Mouse (Mus musculus) midbrain, embryonic 10.5 days (tissue): Measurements from ENCODE around the gene Imp3. TPM values are rescaled to one million over a fixed set of nuclear protein-coding genes. Genes with fewer than 3 reads are reported as not detected.

Experiments used
- DNase-seq: peaks from one replicate; pipeline ENCODE4 v3.0.0-alpha.2; 2017; ENCODE audit warnings: low spot score
- H3K27ac ChIP-seq: fragments of 300-500 bp; sonication (generic); replicated peaks from 2 replicates; pipeline ENCODE4 v1.5.1; 2016; ENCODE audit warnings: mild to moderate bottlenecking
- H3K27me3 ChIP-seq: fragments of 300-500 bp; sonication (generic); 2 replicates; pipeline ENCODE4 v1.6.1; 2016; ENCODE audit warnings: low read depth, mild to moderate bottlenecking; ENCODE audit not compliant: poor library complexity, severe bottlenecking
- H3K36me3 ChIP-seq: fragments of 300-500 bp; sonication (generic); 2 replicates; pipeline ENCODE4 v1.6.1; 2016; ENCODE audit warnings: mild to moderate bottlenecking, moderate library complexity
- H3K4me1 ChIP-seq: fragments of 300-500 bp; sonication (generic); 2 replicates; pipeline ENCODE4 v1.6.1; 2016
- H3K4me3 ChIP-seq: fragments of 300-500 bp; sonication (generic); 2 replicates; pipeline ENCODE4 v1.5.1; 2016; ENCODE audit warnings: mild to moderate bottlenecking, moderate library complexity
- H3K9me3 ChIP-seq: fragments of 300-500 bp; sonication (generic); replicated peaks from 2 replicates; pipeline ENCODE4 v1.6.1; 2016; ENCODE audit warnings: mild to moderate bottlenecking
- WGBS: fragments of 180-500 bp; shearing (Covaris S2); methylation state at CpG from one replicate; pipeline ENCODE4 v1.1.7; 2016; 5-methylcytosine and 5-hydroxymethylcytosine counted together
- polyA plus RNA-seq: library from polyadenylated mRNA; unstranded; fragments of >200 nt; fragmentation: Nextera tagmentation; extraction: Ambion mirVana; gene quantifications from 2 replicates; pipeline ENCODE4 v1.2.1, GENCODE M21; 2016

The Imp3 gene
- 58.4 and 65.2 TPM in 2 replicates for polyA plus RNA-seq

GRCm38 (mm10) chr9:56937223-56938160 lies at the start of gene Imp3:
TSS of gene Imp3 (plus strand) at chr9:56937475.
- Histone ChIP-seq H3K4me3 (peak within 1 kb of the TSS; percentile 92), H3K27ac (peak within 1 kb of the TSS; percentile 89), H3K4me1 (peaks cover 22% of the 10 kb centered on the region), H3K27me3 (no peaks in the 10 kb centered on the region), H3K9me3 (no peaks in the 10 kb centered on the region), H3K36me3 (no peaks in the 10 kb centered on the region; the same call in 1 of the 2 replicates)
- under 1% methylated on average over 73 of the region's 73 CpGs for WGBS
- peak; percentile 86 for DNase-seq

DNA sequence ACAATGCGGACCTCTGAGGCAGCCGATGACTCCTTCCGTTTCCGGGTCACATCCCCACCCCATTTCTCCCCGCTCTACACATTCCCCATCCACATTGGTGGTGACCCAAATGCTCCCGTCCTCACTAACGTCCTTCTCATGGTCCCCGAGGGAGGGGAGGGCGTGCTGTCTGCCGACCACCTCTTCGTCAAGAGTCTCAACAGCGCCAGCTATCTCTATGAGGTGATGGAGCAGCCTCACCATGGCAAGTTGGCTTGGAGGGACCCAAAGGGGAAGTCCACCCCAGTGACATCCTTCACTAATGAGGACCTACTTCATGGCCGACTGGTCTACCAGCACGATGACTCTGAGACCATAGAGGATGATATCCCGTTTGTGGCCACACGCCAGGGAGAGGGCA lies 49.7 kb upstream of the Imp3 start:
- 95% methylated on average over 16 of the region's 16 CpGs for WGBS

GRCm38 (mm10) chr9:56889817-56890216 lies 47.5 kb upstream of the Imp3 start:
- Histone ChIP-seq H3K27ac (no peak overlapping the region; the same call in 1 of the 2 replicates), H3K36me3 (no peaks in the 10 kb centered on the region), H3K27me3 (peaks cover 26% of the 10 kb centered on the region), H3K9me3 (no peaks in the 10 kb centered on the region), H3K4me1 (peaks cover 27% of the 10 kb centered on the region), H3K4me3 (peak overlapping the region; percentile 46)
- peak; percentile 69 for DNase-seq
- WGBS = 6% methylated on average over 14 of the region's 14 CpGs

More for the DNA sequence above, 49.7 kb upstream of the Imp3 start:
- no peaks in the 10 kb centered on the region for H3K9me3 ChIP-seq
- DNase-seq = no peak
- no peak overlapping the region for H3K27ac ChIP-seq
- H3K27me3 ChIP-seq = peaks cover 21% of the 10 kb centered on the region
- no peaks in the 10 kb centered on the region for H3K36me3 ChIP-seq
- H3K4me3 ChIP-seq = no peak overlapping the region
- peaks cover 16% of the 10 kb centered on the region for H3K4me1 ChIP-seq

DNA sequence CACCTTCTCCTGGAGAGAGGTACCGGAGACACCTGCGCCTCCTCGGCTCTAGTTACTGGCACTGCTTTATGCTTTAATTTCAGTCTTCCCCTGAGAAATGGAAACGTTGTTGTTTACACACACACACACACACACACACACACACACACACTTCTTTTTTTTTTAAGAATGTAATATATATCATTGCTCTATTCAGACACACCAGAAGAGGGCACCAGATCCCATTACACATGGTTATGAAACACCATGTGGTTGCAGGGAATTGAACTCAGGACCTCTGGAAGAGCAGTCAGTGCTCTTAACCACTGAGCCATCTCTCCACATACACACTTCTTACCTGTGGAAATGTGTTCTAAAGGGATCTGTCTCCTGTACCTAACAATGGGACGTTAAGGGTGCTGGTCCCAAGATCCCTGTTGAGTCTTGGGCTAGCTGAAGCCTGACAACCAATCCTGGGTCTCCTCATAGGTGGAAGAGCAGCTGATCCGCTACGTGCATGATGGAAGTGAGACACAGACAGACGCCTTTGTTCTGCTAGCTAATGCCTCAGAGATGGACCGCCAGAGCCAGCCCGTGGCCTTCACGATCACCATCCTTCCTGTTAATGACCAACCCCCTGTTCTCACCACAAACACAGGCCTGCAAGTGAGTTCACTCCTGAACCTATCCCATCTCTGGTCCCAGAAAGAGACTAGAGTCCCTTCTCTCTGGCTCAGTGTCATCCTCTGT lies 46.6 kb upstream of the Imp3 start:
- peaks cover 23% of the 10 kb centered on the region for H3K4me1 ChIP-seq
- H3K9me3 ChIP-seq = no peaks in the 10 kb centered on the region
- no peak overlapping the region for H3K4me3 ChIP-seq
- no peak overlapping the region for H3K27ac ChIP-seq
- no peak for DNase-seq
- WGBS = 75% methylated on average over 11 of the region's 11 CpGs
- H3K36me3 ChIP-seq = no peaks in the 10 kb centered on the region
- H3K27me3 ChIP-seq = peaks cover 26% of the 10 kb centered on the region

DNA sequence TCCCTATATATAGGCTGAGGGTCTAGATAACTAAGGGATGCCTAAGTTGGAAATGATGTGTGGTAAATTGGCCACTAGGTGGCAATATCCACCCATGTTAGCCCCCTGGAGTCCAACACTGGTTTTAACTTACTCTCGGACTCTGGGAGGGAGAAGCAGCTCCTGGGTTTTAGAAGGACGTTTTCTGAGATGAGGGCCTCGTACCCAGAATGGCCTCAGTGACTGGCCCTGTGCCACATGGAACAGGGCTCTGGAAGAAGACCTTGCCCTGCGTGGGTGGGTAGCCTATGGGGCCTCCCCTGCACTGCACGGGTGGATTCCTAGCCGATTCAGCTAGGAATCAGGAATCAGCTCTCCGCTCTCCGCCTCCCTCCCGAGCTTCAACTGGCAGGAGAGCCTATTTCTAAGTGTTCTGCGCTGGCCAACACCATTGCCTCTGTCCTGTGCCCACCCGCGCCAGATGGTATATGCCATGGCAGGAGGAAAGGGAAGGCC lies 45.7 kb upstream of the Imp3 start:
- WGBS = 34% methylated on average over 12 of the region's 12 CpGs
- 0 out of 2 replicates have a peak overlapping the region, but pooled peaks have one; percentile 59 for H3K27ac ChIP-seq

DNA sequence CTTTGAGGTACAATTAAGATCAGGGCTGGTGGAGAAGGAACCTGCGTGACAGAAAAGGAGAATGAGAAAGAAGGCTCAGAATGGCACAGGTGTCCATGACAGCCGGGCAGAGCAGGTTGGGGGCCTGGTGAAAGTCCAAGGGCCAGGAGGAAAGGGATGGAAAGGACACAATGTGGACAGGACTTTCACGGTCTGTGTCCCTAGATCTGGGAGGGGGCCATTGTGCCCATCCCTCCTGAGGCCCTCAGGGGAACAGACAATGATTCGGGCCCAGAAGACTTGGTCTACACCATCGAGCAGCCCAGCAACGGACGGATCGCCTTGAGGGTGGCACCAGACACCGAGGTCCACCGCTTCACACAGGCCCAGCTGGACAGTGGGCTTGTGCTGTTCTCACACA lies 45.2 kb upstream of the Imp3 start:
- DNase-seq = no peak
- Histone ChIP-seq H3K27me3 (peaks cover 26% of the 10 kb centered on the region), H3K4me3 (no peak overlapping the region), H3K9me3 (no peaks in the 10 kb centered on the region), H3K27ac (no peak overlapping the region), H3K4me1 (peaks cover 23% of the 10 kb centered on the region), H3K36me3 (no peaks in the 10 kb centered on the region)
- WGBS = 83% methylated on average over 10 of the region's 10 CpGs

More for the DNA sequence above, 45.7 kb upstream of the Imp3 start:
- H3K4me3 ChIP-seq = peak overlapping the region; percentile 39
- peak; percentile 68 for DNase-seq
- H3K4me1 ChIP-seq = peaks cover 23% of the 10 kb centered on the region
- no peaks in the 10 kb centered on the region for H3K36me3 ChIP-seq
- H3K27me3 ChIP-seq = peaks cover 26% of the 10 kb centered on the region
- H3K9me3 ChIP-seq = no peaks in the 10 kb centered on the region

- no peak overlapping the region for H3K4me3 ChIP-seq
- no peaks in the 10 kb centered on the region for H3K9me3 ChIP-seq
- peak overlapping the region; percentile 74 for H3K27ac ChIP-seq
- peaks cover 23% of the 10 kb centered on the region for H3K4me1 ChIP-seq
- H3K27me3 ChIP-seq = peaks cover 26% of the 10 kb centered on the region
- no peak for DNase-seq
- 67% methylated on average over 8 of the region's 8 CpGs for WGBS
- no peaks in the 10 kb centered on the region for H3K36me3 ChIP-seq
Observed at GRCm38 (mm10) chr9:56893313-56893712, 44.0 kb upstream of the Imp3 start.

- peak overlapping the region; percentile 74 for H3K27ac ChIP-seq
- DNase-seq = no peak
- 24% methylated on average over 3 of the region's 3 CpGs for WGBS
Observed at GRCm38 (mm10) chr9:56894006-56894405, 43.3 kb upstream of the Imp3 start.

GRCm38 (mm10) chr9:56896779-56897178 lies 40.5 kb upstream of the Imp3 start:
- no peak for DNase-seq
- Histone ChIP-seq H3K27me3 (peaks cover 12% of the 10 kb centered on the region), H3K27ac (no peak overlapping the region), H3K4me3 (no peak overlapping the region), H3K4me1 (peaks cover 19% of the 10 kb centered on the region), H3K9me3 (no peaks in the 10 kb centered on the region), H3K36me3 (no peaks in the 10 kb centered on the region)
- WGBS = 90% methylated on average over 12 of the region's 12 CpGs

More at GRCm38 (mm10) chr9:56894006-56894405, 43.3 kb upstream of the Imp3 start:
- Histone ChIP-seq H3K27me3 (peaks cover 26% of the 10 kb centered on the region), H3K4me3 (no peak overlapping the region), H3K36me3 (no peaks in the 10 kb centered on the region), H3K9me3 (no peaks in the 10 kb centered on the region), H3K4me1 (peaks cover 24% of the 10 kb centered on the region)

DNA sequence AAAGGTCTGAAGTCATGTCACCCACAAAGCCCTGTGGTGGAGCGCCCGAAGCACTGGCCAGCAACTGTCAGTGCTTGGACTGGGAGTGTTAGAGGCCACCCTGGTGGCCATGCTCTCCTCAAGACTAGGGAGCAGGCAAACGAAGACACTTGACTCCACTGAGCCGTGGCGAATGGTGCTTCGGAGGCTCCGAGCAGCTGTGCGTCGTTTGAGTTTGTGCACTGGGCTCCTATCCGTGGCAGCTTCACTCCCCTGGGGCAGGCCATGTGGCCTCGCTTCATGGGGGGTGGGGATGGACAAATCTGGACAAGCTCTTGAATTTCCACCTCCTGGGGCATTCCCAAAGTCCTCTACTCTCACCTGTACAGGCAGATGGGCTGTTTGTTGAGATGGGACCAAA lies 37.9 kb upstream of the Imp3 start:
- 78% methylated on average over 11 of the region's 11 CpGs for WGBS
- no peaks in the 10 kb centered on the region for H3K9me3 ChIP-seq
- H3K27me3 ChIP-seq = no peaks in the 10 kb centered on the region
- 0 out of 2 replicates have a peak, but pooled peaks cover 5% of the 10 kb centered on the region for H3K4me1 ChIP-seq
- no peaks in the 10 kb centered on the region for H3K36me3 ChIP-seq
- DNase-seq = no peak
- 0 out of 2 replicates have a peak overlapping the region, but pooled peaks have one; percentile 46 for H3K27ac ChIP-seq
- no peak overlapping the region for H3K4me3 ChIP-seq

GRCm38 (mm10) chr9:56900060-56900459 lies 37.2 kb upstream of the Imp3 start:
- H3K4me1 ChIP-seq = 0 out of 2 replicates have a peak, but pooled peaks cover 5% of the 10 kb centered on the region
- H3K36me3 ChIP-seq = no peaks in the 10 kb centered on the region
- H3K4me3 ChIP-seq = no peak overlapping the region
- DNase-seq = no peak
- no peaks in the 10 kb centered on the region for H3K27me3 ChIP-seq
- H3K27ac ChIP-seq = no peak overlapping the region
- H3K9me3 ChIP-seq = no peaks in the 10 kb centered on the region

DNA sequence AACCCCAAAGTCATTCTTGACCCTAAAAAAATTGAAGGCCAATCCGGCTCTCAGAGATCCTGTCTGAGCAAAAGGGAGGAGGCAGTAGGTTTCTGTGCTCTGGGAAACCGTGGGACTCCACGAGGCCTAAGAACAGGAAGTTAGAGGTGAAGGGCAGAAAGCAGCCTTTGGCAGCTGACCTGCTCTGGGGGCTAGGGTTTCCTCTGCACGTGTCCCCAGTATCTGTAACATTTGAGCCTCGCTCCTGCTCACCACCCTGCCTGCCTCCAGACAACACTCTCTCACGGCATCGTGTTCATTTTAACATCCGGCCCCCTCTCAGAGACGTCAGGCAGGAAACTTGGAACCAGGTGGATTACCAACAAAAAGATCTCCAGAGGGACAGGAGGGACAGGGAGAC lies 36.7 kb upstream of the Imp3 start:
- no peak for DNase-seq
- Histone ChIP-seq H3K27me3 (no peaks in the 10 kb centered on the region), H3K4me3 (no peak overlapping the region), H3K36me3 (no peaks in the 10 kb centered on the region), H3K27ac (no peak overlapping the region), H3K4me1 (0 out of 2 replicates have a peak, but pooled peaks cover 5% of the 10 kb centered on the region), H3K9me3 (no peaks in the 10 kb centered on the region)
- WGBS = 68% methylated on average over 9 of the region's 9 CpGs
